Mouse (Mus musculus) midbrain, embryonic 12.5 days (tissue): ENCODE measurements around the gene Ccr1l1. TPM values are rescaled to one million over a fixed set of nuclear protein-coding genes. Genes with fewer than 3 reads are reported as not detected.

ENCODE experiments used
- ATAC-seq: fragments of 200-750 bp; cut with Nextera tagmentation; 2 replicates; pipeline ENCODE4 v1.8.0; 2017; ENCODE audit warnings: low read depth, moderate TSS enrichment, moderate library complexity; ENCODE audit not compliant: low FRiP score
- H3K27ac ChIP-seq: fragments of 300-500 bp; sonication (generic); replicated peaks from 2 replicates; pipeline ENCODE4 v1.5.1; 2016; ENCODE audit warnings: mild to moderate bottlenecking
- H3K27me3 ChIP-seq: fragments of 300-500 bp; sonication (generic); 2 replicates; pipeline ENCODE4 v1.6.1; 2016; ENCODE audit warnings: mild to moderate bottlenecking
- H3K36me3 ChIP-seq: fragments of 300-500 bp; sonication (generic); 2 replicates; pipeline ENCODE4 v1.6.1; 2016
- H3K4me1 ChIP-seq: fragments of 300-500 bp; sonication (generic); 2 replicates; pipeline ENCODE4 v1.6.1; 2016
- H3K4me2 ChIP-seq: fragments of 300-500 bp; sonication (generic); replicated peaks from 2 replicates; pipeline ENCODE4 v1.6.1; 2016; ENCODE audit warnings: mild to moderate bottlenecking, moderate library complexity
- H3K4me3 ChIP-seq: fragments of 300-500 bp; sonication (generic); 2 replicates; pipeline ENCODE4 v1.5.1; 2016; ENCODE audit warnings: mild to moderate bottlenecking
- H3K9ac ChIP-seq: fragments of 300-500 bp; sonication (generic); replicated peaks from 2 replicates; pipeline ENCODE4 v1.6.1; 2016; ENCODE audit warnings: mild to moderate bottlenecking, moderate library complexity
- H3K9me3 ChIP-seq: fragments of 300-500 bp; sonication (generic); 2 replicates; pipeline ENCODE4 v1.6.1; 2016; ENCODE audit warnings: mild to moderate bottlenecking
- WGBS: fragments of 180-500 bp; shearing (Covaris S2); methylation state at CpG from one replicate; pipeline ENCODE4 v1.1.7; 2016; 5-methylcytosine and 5-hydroxymethylcytosine counted together
- polyA plus RNA-seq: library from polyadenylated mRNA; unstranded; fragments of >200 nt; fragmentation: Nextera tagmentation; extraction: Ambion mirVana; gene quantifications from 2 replicates; pipeline ENCODE4 v1.2.1, GENCODE M21; 2016

Gene Ccr1l1
- polyA plus RNA-seq, 1 experiment from 2014 or later = not detected

- H3K4me2 ChIP-seq = no peak overlapping the region
- no peaks in the 10 kb centered on the region for H3K9me3 ChIP-seq
- WGBS = 96% methylated on average over 5 of the region's 5 CpGs
- H3K36me3 ChIP-seq = no peaks in the 10 kb centered on the region
- H3K4me3 ChIP-seq = no peak overlapping the region
- H3K27ac ChIP-seq = no peak overlapping the region
- no peak for ATAC-seq
- H3K4me1 ChIP-seq = no peaks in the 10 kb centered on the region
- H3K27me3 ChIP-seq = no peaks in the 10 kb centered on the region
- H3K9ac ChIP-seq = no peak overlapping the region
Observed at GRCm38 (mm10) chr9:123933716-123934445, 44.3 kb downstream of the Ccr1l1 start.

- WGBS = 94% methylated on average over 19 of the region's 19 CpGs
- no peak overlapping the region for H3K27ac ChIP-seq
- no peaks in the 10 kb centered on the region for H3K4me1 ChIP-seq
- H3K9ac ChIP-seq = no peak overlapping the region
- H3K27me3 ChIP-seq = no peaks in the 10 kb centered on the region
- no peaks in the 10 kb centered on the region for H3K36me3 ChIP-seq
- no peak overlapping the region for H3K4me3 ChIP-seq
- no peaks in the 10 kb centered on the region for H3K9me3 ChIP-seq
- no peak overlapping the region for H3K4me2 ChIP-seq
- no peak for ATAC-seq
Observed at GRCm38 (mm10) chr9:123932911-123933675, 45.1 kb downstream of the Ccr1l1 start.

- no peak overlapping the region for H3K4me2 ChIP-seq
- WGBS = 79% methylated on average over 6 of the region's 6 CpGs
- H3K4me1 ChIP-seq = no peaks in the 10 kb centered on the region
- ATAC-seq = no peak
- no peak overlapping the region for H3K4me3 ChIP-seq
- H3K27me3 ChIP-seq = no peaks in the 10 kb centered on the region
- H3K36me3 ChIP-seq = no peaks in the 10 kb centered on the region
- H3K9ac ChIP-seq = no peak overlapping the region
- no peak overlapping the region for H3K27ac ChIP-seq
- no peaks in the 10 kb centered on the region for H3K9me3 ChIP-seq
Observed at GRCm38 (mm10) chr9:123931761-123932700, 46.2 kb downstream of the Ccr1l1 start.

GRCm38 (mm10) chr9:123930926-123931325 is 47.3 kb downstream of the Ccr1l1 start:
- Histone ChIP-seq H3K27me3 (no peaks in the 10 kb centered on the region), H3K27ac (no peak overlapping the region), H3K9ac (no peak overlapping the region), H3K4me1 (no peaks in the 10 kb centered on the region), H3K9me3 (no peaks in the 10 kb centered on the region), H3K36me3 (no peaks in the 10 kb centered on the region), H3K4me3 (no peak overlapping the region), H3K4me2 (no peak overlapping the region)
- WGBS = 93% methylated on average over 3 of the region's 3 CpGs
- no peak for ATAC-seq

GRCm38 (mm10) chr9:123930476-123930875 is 47.7 kb downstream of the Ccr1l1 start:
- 80% methylated on average over 3 of the region's 3 CpGs for WGBS
- no peaks in the 10 kb centered on the region for H3K27me3 ChIP-seq
- no peaks in the 10 kb centered on the region for H3K36me3 ChIP-seq
- H3K4me3 ChIP-seq = no peak overlapping the region
- no peak overlapping the region for H3K9ac ChIP-seq
- H3K27ac ChIP-seq = no peak overlapping the region
- peaks cover 3% of the 10 kb centered on the region; the same call in 1 of the 2 replicates for H3K4me1 ChIP-seq
- ATAC-seq = no peak
- H3K9me3 ChIP-seq = no peaks in the 10 kb centered on the region
- no peak overlapping the region for H3K4me2 ChIP-seq

- Histone ChIP-seq H3K27ac (no peak overlapping the region), H3K27me3 (no peaks in the 10 kb centered on the region), H3K36me3 (no peaks in the 10 kb centered on the region), H3K9ac (no peak overlapping the region), H3K4me2 (no peak overlapping the region), H3K9me3 (no peaks in the 10 kb centered on the region), H3K4me3 (no peak overlapping the region), H3K4me1 (peaks cover 3% of the 10 kb centered on the region; the same call in 1 of the 2 replicates)
- 85% methylated on average over 4 of the region's 4 CpGs for WGBS
- ATAC-seq = no peak
Observed at GRCm38 (mm10) chr9:123929936-123930335, 48.3 kb downstream of the Ccr1l1 start.

GRCm38 (mm10) chr9:123928759-123929246 is 49.4 kb downstream of the Ccr1l1 start:
- H3K9me3 ChIP-seq = no peaks in the 10 kb centered on the region
- H3K4me2 ChIP-seq = no peak overlapping the region
- H3K4me1 ChIP-seq = peaks cover 4% of the 10 kb centered on the region
- H3K36me3 ChIP-seq = no peaks in the 10 kb centered on the region
- no peak overlapping the region for H3K27ac ChIP-seq
- H3K4me3 ChIP-seq = no peak overlapping the region
- H3K9ac ChIP-seq = no peak overlapping the region
- ATAC-seq = no peak
- H3K27me3 ChIP-seq = 0 out of 2 replicates have a peak, but pooled peaks cover under 1% of the 10 kb centered on the region
- 56% methylated on average over 8 of the region's 8 CpGs for WGBS

- Histone ChIP-seq H3K4me1 (peaks cover 9% of the 10 kb centered on the region), H3K9ac (no peak overlapping the region), H3K27me3 (0 out of 2 replicates have a peak, but pooled peaks cover 5% of the 10 kb centered on the region), H3K4me2 (no peak overlapping the region), H3K36me3 (no peaks in the 10 kb centered on the region), H3K27ac (no peak overlapping the region), H3K9me3 (no peaks in the 10 kb centered on the region), H3K4me3 (no peak overlapping the region)
- no peak for ATAC-seq
- WGBS = 79% methylated on average over 12 of the region's 12 CpGs
Observed at GRCm38 (mm10) chr9:123928118-123928758, 50.0 kb downstream of the Ccr1l1 start.

- ATAC-seq = no peak
- 66% methylated on average over 16 of the region's 16 CpGs for WGBS
- no peak overlapping the region for H3K9ac ChIP-seq
Observed at GRCm38 (mm10) chr9:123927281-123927960, 50.8 kb downstream of the Ccr1l1 start.

More at GRCm38 (mm10) chr9:123927281-123927960, 50.8 kb downstream of the Ccr1l1 start:
- Histone ChIP-seq H3K27ac (no peak overlapping the region), H3K4me1 (peaks cover 9% of the 10 kb centered on the region), H3K27me3 (0 out of 2 replicates have a peak, but pooled peaks cover 5% of the 10 kb centered on the region), H3K36me3 (no peaks in the 10 kb centered on the region), H3K9me3 (no peaks in the 10 kb centered on the region), H3K4me2 (no peak overlapping the region), H3K4me3 (no peak overlapping the region)
